Mouse (Mus musculus) testis, adult 2 months (tissue): ENCODE results near the gene Gm44973.
"Not testable (repeated sequence)": the region's sequence is repeated elsewhere in the genome, so short reads cannot be mapped to it uniquely, and the experiment has no call there.

Experiments used
- CTCF ChIP-seq: fragments of 200-500 bp; IDR thresholded peaks from 2 replicates; pipeline ENCODE4 v1.5.1; 2012; ENCODE audit warnings: low read depth, mild to moderate bottlenecking, inconsistent platforms, low read length, moderate library complexity; ENCODE audit not compliant: control insufficient read depth, insufficient read depth, insufficient replicate concordance
- POLR2A ChIP-seq: fragments of 200-500 bp; IDR thresholded peaks from 2 replicates; pipeline ENCODE4 v1.6.1; 2012; ENCODE audit warnings: low read depth, mild to moderate bottlenecking, inconsistent platforms, low read length, moderate library complexity; ENCODE audit not compliant: control insufficient read depth

DNA sequence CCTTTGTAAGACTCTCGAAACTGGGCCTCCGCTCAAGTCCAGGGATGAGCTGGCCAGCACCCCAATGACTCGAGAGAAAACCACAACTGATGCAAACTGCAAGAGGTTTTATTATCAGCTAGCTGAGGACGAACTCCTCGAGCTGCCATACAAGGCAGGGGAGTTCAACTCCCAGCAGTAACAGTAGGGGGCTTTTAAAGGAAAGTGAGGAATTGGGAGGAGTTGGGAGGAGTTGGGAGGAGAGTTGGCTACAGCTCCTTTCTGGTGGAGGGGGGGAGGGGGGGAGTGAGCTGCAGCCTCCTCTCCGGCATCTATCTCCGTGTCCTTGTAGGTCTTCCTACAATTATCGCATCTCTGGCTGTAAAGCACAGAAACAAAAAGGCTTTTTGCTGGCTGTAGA is 12.4 kb upstream of the Gm44973 start:
- not testable (repeated sequence) for TF ChIP-seq CTCF, POLR2A
